Mouse (Mus musculus) ES-Bruce4 (cell line): ENCODE results near the gene Gm8909.
"Not testable (repeated sequence)": the region's sequence is repeated elsewhere in the genome, so short reads cannot be mapped to it uniquely, and the experiment has no call there.

Source experiments
- CTCF ChIP-seq: IDR thresholded peaks from one replicate; pipeline ENCODE4 v1.8.1; 2011; ENCODE audit warnings: low read depth, low read length
- EP300 ChIP-seq: IDR thresholded peaks from 2 replicates; pipeline ENCODE4 v1.6.1; 2011; ENCODE audit warnings: low read depth, low read length; ENCODE audit not compliant: insufficient read depth
- POLR2A ChIP-seq: IDR thresholded peaks from one replicate; pipeline ENCODE4 v1.8.1; 2011; ENCODE audit warnings: low read length; ENCODE audit not compliant: insufficient read depth

DNA sequence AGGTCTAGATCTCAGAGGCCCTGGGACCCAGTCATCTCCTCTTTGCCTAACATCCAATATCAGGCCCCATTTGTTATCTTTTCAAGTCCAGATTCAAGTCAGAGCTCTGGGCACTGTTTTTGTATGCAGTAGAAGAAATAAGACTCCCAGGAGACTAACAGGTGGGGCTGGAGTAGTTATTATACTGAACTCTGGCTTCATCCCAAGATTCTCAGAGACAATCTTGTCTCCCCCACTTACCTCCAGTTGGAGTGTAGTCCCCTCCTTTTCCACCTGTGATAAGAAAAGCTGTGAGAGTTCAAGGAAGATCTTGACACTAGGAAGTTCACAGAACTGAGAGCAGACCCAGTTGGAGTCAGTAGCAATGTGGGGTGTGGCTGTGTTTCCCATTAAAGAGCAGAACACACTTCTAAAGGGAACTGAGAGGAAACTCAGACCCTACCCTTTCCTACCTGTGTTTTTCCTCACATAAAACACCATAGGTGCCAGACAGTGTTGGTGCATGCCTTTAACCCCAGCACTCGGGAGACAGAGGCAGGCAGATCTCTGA is 32.0 kb downstream of the Gm8909 start:
- not testable (repeated sequence) for TF ChIP-seq CTCF, POLR2A, EP300
